Mouse (Mus musculus) kidney, embryonic 15.5 days (tissue): ENCODE results near the gene Six4. TPM values are rescaled to one million over a fixed set of nuclear protein-coding genes. Genes with fewer than 3 reads are reported as not detected.
A peak's percentile ranks its signal among the peaks of the same experiment; 100 is the strongest.
"Not testable (repeated sequence)": the region's sequence is repeated elsewhere in the genome, so short reads cannot be mapped to it uniquely, and the experiment has no call there.

Experiments
- ATAC-seq: fragments of 200-750 bp; cut with Nextera tagmentation; replicated peaks from 2 replicates; pipeline ENCODE4 v1.8.0; 2017; ENCODE audit warnings: moderate TSS enrichment; ENCODE audit not compliant: low FRiP score
- H3K27ac ChIP-seq: fragments of 300-500 bp; sonication (generic); 2 replicates; pipeline ENCODE4 v1.5.1; 2015; ENCODE audit warnings: mild to moderate bottlenecking, inconsistent platforms
- H3K27me3 ChIP-seq: fragments of 300-500 bp; sonication (generic); 2 replicates; pipeline ENCODE4 v1.6.1; 2015; ENCODE audit warnings: inconsistent platforms
- H3K36me3 ChIP-seq: fragments of 300-500 bp; sonication (generic); 2 replicates; pipeline ENCODE4 v1.6.1; 2015; ENCODE audit warnings: inconsistent platforms
- H3K4me1 ChIP-seq: fragments of 300-500 bp; sonication (generic); 2 replicates; pipeline ENCODE4 v1.6.1; 2015; ENCODE audit warnings: inconsistent platforms
- H3K4me2 ChIP-seq: fragments of 300-500 bp; sonication (generic); 2 replicates; pipeline ENCODE4 v1.6.1; 2015; ENCODE audit warnings: moderate library complexity, mild to moderate bottlenecking, inconsistent platforms
- H3K4me3 ChIP-seq: fragments of 300-500 bp; sonication (generic); replicated peaks from 2 replicates; pipeline ENCODE4 v1.5.1; 2015; ENCODE audit warnings: mild to moderate bottlenecking, inconsistent platforms
- H3K9ac ChIP-seq: fragments of 300-500 bp; sonication (generic); 2 replicates; pipeline ENCODE4 v1.6.1; 2015; ENCODE audit warnings: mild to moderate bottlenecking, inconsistent platforms
- H3K9me3 ChIP-seq: fragments of 300-500 bp; sonication (generic); replicated peaks from 2 replicates; pipeline ENCODE4 v1.6.1; 2016; ENCODE audit warnings: inconsistent platforms
- WGBS: fragments of 180-500 bp; shearing (Covaris S2); methylation state at CpG from one replicate; pipeline ENCODE4 v1.1.7; 2015; ENCODE audit warnings: mixed read lengths; 5-methylcytosine and 5-hydroxymethylcytosine counted together
- polyA plus RNA-seq: library from polyadenylated mRNA; unstranded; fragments of >200 nt; fragmentation: Nextera tagmentation; extraction: Ambion mirVana; gene quantifications from 2 replicates; pipeline ENCODE4 v1.2.1, GENCODE M21; 2015

Six4 gene
- polyA plus RNA-seq, 1 experiment from 2014 or later: 4.2 TPM

DNA sequence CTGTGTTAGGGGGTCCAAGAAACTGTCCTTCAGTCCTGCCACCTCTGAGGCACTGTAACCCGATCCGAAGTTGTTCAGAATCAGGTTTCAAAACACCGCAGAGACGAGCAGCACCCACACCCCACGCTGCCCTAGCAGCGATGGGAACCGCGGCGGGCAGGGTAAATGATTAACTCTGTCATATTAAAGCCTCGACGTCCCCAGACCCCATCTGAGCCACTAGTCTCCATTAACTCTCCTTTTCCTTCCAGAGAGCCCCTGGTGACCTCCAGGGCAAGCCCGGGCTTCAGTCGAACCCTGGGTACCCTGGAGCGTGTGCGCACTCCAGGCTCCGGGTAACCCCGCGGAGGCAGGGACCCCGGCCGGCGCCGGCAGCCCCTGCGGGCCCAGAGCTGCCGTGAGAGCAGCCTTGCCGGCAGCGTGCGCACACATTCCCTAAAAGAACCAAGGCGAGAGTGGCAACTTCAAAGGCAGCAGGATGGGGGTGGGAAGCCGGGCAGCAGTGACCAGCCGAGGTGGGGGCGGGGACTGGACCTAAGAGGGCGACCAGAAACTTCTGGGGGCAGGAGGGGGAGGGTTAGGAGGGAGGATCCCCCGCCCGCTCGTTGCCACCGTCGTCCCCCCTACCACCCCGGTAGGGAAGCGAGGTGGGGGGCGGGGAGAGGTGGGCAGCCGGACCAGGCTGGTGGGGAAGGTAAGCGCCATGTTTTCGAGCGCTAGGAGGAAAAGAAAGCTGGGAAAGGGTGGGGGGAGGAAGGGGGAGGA is 1.5 kb downstream of the Six4 start:
- peak overlapping the region; percentile 72 for H3K9ac ChIP-seq
- H3K27ac ChIP-seq: peak overlapping the region; percentile 92
- peak overlapping the region; percentile 96 for H3K4me2 ChIP-seq
- H3K4me1 ChIP-seq: peaks cover 26% of the 10 kb centered on the region
- H3K27me3 ChIP-seq: no peaks in the 10 kb centered on the region
- peaks cover 11% of the 10 kb centered on the region for H3K36me3 ChIP-seq
- peak; percentile 5 for ATAC-seq
- no peaks in the 10 kb centered on the region for H3K9me3 ChIP-seq
- H3K4me3 ChIP-seq: peak overlapping the region; percentile 73
- WGBS: 1% methylated on average over 44 of the region's 44 CpGs

GRCm38 (mm10) chr12:73110431-73111111 is 2.7 kb downstream of the Six4 start:
- no peaks in the 10 kb centered on the region for H3K27me3 ChIP-seq
- H3K4me1 ChIP-seq: peaks cover 26% of the 10 kb centered on the region
- H3K36me3 ChIP-seq: peaks cover 11% of the 10 kb centered on the region
- under 1% methylated on average over 22 of the region's 23 CpGs for WGBS
- H3K4me3 ChIP-seq: peak overlapping the region; percentile 73
- peak overlapping the region; percentile 72 for H3K9ac ChIP-seq
- H3K4me2 ChIP-seq: peak overlapping the region; percentile 96
- peak; percentile 86 for ATAC-seq
- no peaks in the 10 kb centered on the region for H3K9me3 ChIP-seq
- H3K27ac ChIP-seq: peak overlapping the region; percentile 92

GRCm38 (mm10) chr12:73107821-73108220 is 5.4 kb downstream of the Six4 start:
- no peaks in the 10 kb centered on the region for H3K9me3 ChIP-seq
- no peak overlapping the region for H3K4me3 ChIP-seq
- no peak overlapping the region for H3K27ac ChIP-seq
- H3K9ac ChIP-seq: no peak overlapping the region
- H3K36me3 ChIP-seq: peaks cover 31% of the 10 kb centered on the region
- H3K4me2 ChIP-seq: no peak overlapping the region
- no peak for ATAC-seq
- H3K27me3 ChIP-seq: no peaks in the 10 kb centered on the region
- peaks cover 22% of the 10 kb centered on the region for H3K4me1 ChIP-seq
- 76% methylated on average over 2 of the region's 2 CpGs for WGBS

DNA sequence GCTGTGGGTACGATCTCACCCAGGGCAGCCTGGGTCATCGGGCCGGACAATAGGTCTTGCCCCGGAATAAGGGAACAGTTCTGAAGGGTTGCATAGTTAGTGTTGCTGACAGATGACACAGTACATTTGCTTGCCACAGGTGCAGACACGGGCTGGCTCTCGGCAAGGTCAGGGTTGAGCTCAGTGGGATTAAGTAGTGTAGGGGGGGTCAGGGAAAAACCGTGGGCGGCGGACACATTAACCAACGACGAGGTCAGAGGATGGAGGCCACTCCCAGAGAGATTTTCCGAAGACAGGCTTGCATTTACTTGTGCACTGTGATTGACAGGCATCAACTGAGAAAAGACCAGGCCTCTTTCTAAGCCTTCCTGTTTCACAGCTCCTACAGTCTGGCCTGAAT is 9.5 kb downstream of the Six4 start:
- no peak for ATAC-seq
- 78% methylated on average over 12 of the region's 12 CpGs for WGBS
- H3K4me2 ChIP-seq: no peak overlapping the region
- peaks cover 46% of the 10 kb centered on the region for H3K36me3 ChIP-seq
- no peaks in the 10 kb centered on the region for H3K4me1 ChIP-seq
- no peak overlapping the region for H3K9ac ChIP-seq
- no peak overlapping the region for H3K27ac ChIP-seq
- no peaks in the 10 kb centered on the region for H3K9me3 ChIP-seq
- H3K4me3 ChIP-seq: no peak overlapping the region
- H3K27me3 ChIP-seq: no peaks in the 10 kb centered on the region

DNA sequence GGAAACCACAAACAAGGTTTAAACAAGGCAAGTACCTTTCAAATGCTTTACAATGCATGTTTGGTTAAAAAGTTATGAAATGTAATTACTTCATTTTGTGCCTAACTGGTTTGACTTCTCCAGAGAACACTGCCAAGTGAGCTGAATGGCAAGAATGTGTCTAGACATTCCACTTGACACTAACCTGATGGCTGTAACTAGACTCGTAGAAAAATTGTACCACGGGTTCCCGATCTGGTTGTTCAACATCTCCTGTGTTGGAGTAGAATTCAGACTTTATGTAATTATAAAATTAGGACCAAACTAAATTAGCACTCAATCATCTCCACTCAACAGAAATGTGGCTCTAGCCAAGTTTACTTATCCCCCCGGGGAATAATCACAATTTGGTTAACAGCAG is 14.7 kb downstream of the Six4 start:
- ATAC-seq: no peak
- WGBS: 83% methylated on average over 4 of the region's 4 CpGs
- Histone ChIP-seq H3K4me1 (no peaks in the 10 kb centered on the region), H3K27ac (no peak overlapping the region), H3K4me3 (no peak overlapping the region), H3K27me3 (no peaks in the 10 kb centered on the region), H3K9ac (no peak overlapping the region), H3K4me2 (no peak overlapping the region), H3K36me3 (peaks cover 28% of the 10 kb centered on the region), H3K9me3 (no peaks in the 10 kb centered on the region)

GRCm38 (mm10) chr12:73096177-73096576 is 17.1 kb downstream of the Six4 start:
- not testable (repeated sequence) for H3K9me3 ChIP-seq, H3K27me3 ChIP-seq, H3K36me3 ChIP-seq, H3K4me3 ChIP-seq, H3K4me2 ChIP-seq, ATAC-seq, H3K9ac ChIP-seq, H3K27ac ChIP-seq, H3K4me1 ChIP-seq
- 92% methylated on average over 5 of the region's 5 CpGs for WGBS

GRCm38 (mm10) chr12:73094605-73095004 is 18.7 kb downstream of the Six4 start:
- Histone ChIP-seq H3K27ac (no peak overlapping the region), H3K4me3 (no peak overlapping the region), H3K4me2 (no peak overlapping the region), H3K36me3 (no peaks in the 10 kb centered on the region), H3K9ac (no peak overlapping the region), H3K9me3 (no peaks in the 10 kb centered on the region), H3K4me1 (no peaks in the 10 kb centered on the region), H3K27me3 (no peaks in the 10 kb centered on the region)
- ATAC-seq: peak; percentile 58; the same call in 1 of the 2 replicates
- WGBS: 32% methylated on average over 2 of the region's 2 CpGs

GRCm38 (mm10) chr12:73094189-73094588 is 19.1 kb downstream of the Six4 start:
- Histone ChIP-seq H3K4me3 (no peak overlapping the region), H3K36me3 (no peaks in the 10 kb centered on the region), H3K27me3 (no peaks in the 10 kb centered on the region), H3K4me1 (no peaks in the 10 kb centered on the region), H3K4me2 (no peak overlapping the region), H3K9me3 (no peaks in the 10 kb centered on the region), H3K9ac (no peak overlapping the region), H3K27ac (no peak overlapping the region)
- WGBS: 71% methylated on average over 2 of the region's 2 CpGs
- no peak for ATAC-seq

DNA sequence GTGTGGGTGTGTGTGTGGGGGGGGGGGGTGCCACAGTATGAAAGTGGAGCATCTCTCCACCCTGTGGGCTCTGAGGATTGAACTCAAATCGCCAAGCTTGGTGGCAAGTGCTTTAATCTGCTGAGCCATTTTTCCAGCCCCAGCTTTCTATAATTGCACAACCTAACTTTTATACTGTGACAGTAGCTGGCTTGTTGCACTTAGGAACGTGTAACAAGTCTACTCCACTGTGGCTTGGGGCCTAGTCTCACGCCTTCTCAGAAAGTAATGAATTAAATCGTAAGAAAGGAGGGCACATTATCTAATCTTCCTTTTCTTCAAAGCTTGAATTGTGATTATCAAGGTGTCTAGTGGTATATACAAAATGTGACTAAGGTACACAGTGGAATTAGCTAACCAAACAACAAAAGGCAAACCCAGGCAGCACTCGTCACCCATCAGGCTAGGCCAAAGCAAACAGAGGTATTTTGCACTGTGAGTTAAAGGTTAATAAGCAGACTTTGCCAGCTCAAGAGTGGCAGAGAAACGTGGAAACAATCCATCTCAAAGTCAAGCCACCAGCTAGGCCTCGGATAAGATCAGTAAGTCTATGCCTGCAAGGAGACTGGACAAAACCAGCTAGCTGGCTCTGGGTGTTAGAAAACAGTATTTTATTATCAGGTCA is 22.5 kb downstream of the Six4 start:
- WGBS: 68% methylated on average over 7 of the region's 7 CpGs
- H3K4me1 ChIP-seq: no peaks in the 10 kb centered on the region
- H3K9ac ChIP-seq: no peak overlapping the region
- ATAC-seq: no peak
- H3K36me3 ChIP-seq: no peaks in the 10 kb centered on the region
- H3K27ac ChIP-seq: 0 out of 2 replicates have a peak overlapping the region, but pooled peaks have one; percentile 14
- H3K9me3 ChIP-seq: no peaks in the 10 kb centered on the region
- H3K4me2 ChIP-seq: no peak overlapping the region
- no peaks in the 10 kb centered on the region for H3K27me3 ChIP-seq
- no peak overlapping the region for H3K4me3 ChIP-seq

DNA sequence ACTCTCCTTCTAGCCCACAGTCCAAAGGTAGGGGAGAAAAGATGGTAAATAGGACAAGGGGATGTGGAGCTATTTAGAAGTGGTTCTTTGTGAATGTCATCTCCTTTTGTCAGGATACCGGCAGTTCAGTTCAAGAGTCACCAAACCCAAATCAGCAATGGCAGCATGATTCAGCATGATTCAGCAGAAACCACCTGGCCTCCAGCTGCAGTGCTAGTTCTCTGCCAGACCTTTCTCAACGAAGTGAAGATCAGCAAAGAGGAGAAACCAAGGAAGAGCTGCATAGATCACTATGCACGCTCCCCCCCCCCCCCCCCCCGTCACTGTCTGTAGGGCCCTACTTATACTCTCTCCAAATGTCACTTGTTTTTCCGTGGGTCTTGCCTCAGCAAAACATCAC is 24.3 kb downstream of the Six4 start:
- 71% methylated on average over 5 of the region's 5 CpGs for WGBS
- Histone ChIP-seq H3K9ac (no peak overlapping the region), H3K27ac (no peak overlapping the region), H3K4me3 (no peak overlapping the region), H3K4me2 (no peak overlapping the region), H3K36me3 (no peaks in the 10 kb centered on the region), H3K27me3 (no peaks in the 10 kb centered on the region), H3K9me3 (no peaks in the 10 kb centered on the region), H3K4me1 (no peaks in the 10 kb centered on the region)
- no peak for ATAC-seq

- WGBS: 76% methylated on average over 5 of the region's 5 CpGs
- Histone ChIP-seq H3K4me3 (no peak overlapping the region), H3K27ac (no peak overlapping the region), H3K27me3 (no peaks in the 10 kb centered on the region), H3K4me1 (no peaks in the 10 kb centered on the region), H3K36me3 (no peaks in the 10 kb centered on the region), H3K9me3 (no peaks in the 10 kb centered on the region), H3K4me2 (no peak overlapping the region), H3K9ac (no peak overlapping the region)
- ATAC-seq: no peak
Measured at GRCm38 (mm10) chr12:73088500-73088899, 24.8 kb downstream of the Six4 start.

- no peak overlapping the region for H3K27ac ChIP-seq
- no peaks in the 10 kb centered on the region for H3K9me3 ChIP-seq
- no peak overlapping the region for H3K9ac ChIP-seq
- ATAC-seq: no peak
- H3K4me1 ChIP-seq: no peaks in the 10 kb centered on the region
- H3K36me3 ChIP-seq: no peaks in the 10 kb centered on the region
- H3K4me3 ChIP-seq: no peak overlapping the region
- WGBS: 85% methylated on average over 7 of the region's 7 CpGs
- H3K27me3 ChIP-seq: no peaks in the 10 kb centered on the region
- H3K4me2 ChIP-seq: no peak overlapping the region
Measured at GRCm38 (mm10) chr12:73087086-73087485, 26.2 kb downstream of the Six4 start.
